Mouse (Mus musculus): ENCODE results near the gene Lin7a.

GRCm38 (mm10) chr10:107377218-107377617 lies 105.7 kb downstream of the Lin7a start:
- no peak for TF ChIP-seq CTCF (IDR thresholded peaks at IDR 0.05; ENCODE audit: extremely low read depth, insufficient read depth, insufficient read length, insufficient replicate concordance)
- no peak for TF ChIP-seq POLR2A (IDR thresholded peaks at IDR 0.05; ENCODE audit: low read depth, low read length)

All from spleen, adult 2 months (tissue).